Mouse (Mus musculus) NIH3T3 (cell line): ENCODE measurements around the gene Ssh2.

ENCODE experiments used
- DNase-seq: peaks from one replicate; pipeline ENCODE4 v3.0.0-alpha.2; 2012; ENCODE audit warnings: low read depth

Gene Ssh2

GRCm38 (mm10) chr11:77406329-77406728, 190.2 kb downstream of the Ssh2 start:
- no peak for DNase-seq

GRCm38 (mm10) chr11:77409879-77410278, 193.8 kb downstream of the Ssh2 start:
- peak; percentile 76 for DNase-seq

GRCm38 (mm10) chr11:77411284-77411683, 195.2 kb downstream of the Ssh2 start:
- DNase-seq = no peak

GRCm38 (mm10) chr11:77414141-77414839, 198.2 kb downstream of the Ssh2 start:
- DNase-seq = no peak

- DNase-seq = peak; percentile 69
Observed at GRCm38 (mm10) chr11:77416212-77417000, 200.3 kb downstream of the Ssh2 start.

- no peak for DNase-seq
Observed at GRCm38 (mm10) chr11:77418021-77418420, 201.9 kb downstream of the Ssh2 start.

- DNase-seq = no peak
Observed at GRCm38 (mm10) chr11:77423175-77423859, 207.2 kb downstream of the Ssh2 start.

GRCm38 (mm10) chr11:77428446-77428845, 212.4 kb downstream of the Ssh2 start:
- no peak for DNase-seq

- DNase-seq = no peak
Observed at GRCm38 (mm10) chr11:77437026-77437425, 220.9 kb downstream of the Ssh2 start.

GRCm38 (mm10) chr11:77440081-77440480, 224.0 kb downstream of the Ssh2 start:
- DNase-seq = no peak

- DNase-seq = no peak
Observed at GRCm38 (mm10) chr11:77441020-77441419, 224.9 kb downstream of the Ssh2 start.

- peak; percentile 86 for DNase-seq
Observed at GRCm38 (mm10) chr11:77442186-77443170, 226.4 kb downstream of the Ssh2 start.

- peak; percentile 75 for DNase-seq
Observed at GRCm38 (mm10) chr11:77444939-77445338, 228.9 kb downstream of the Ssh2 start.

- peak; percentile 82 for DNase-seq
Observed at GRCm38 (mm10) chr11:77446628-77447041, 230.5 kb downstream of the Ssh2 start.

- no peak for DNase-seq
Observed at GRCm38 (mm10) chr11:77449224-77449623, 233.1 kb downstream of the Ssh2 start.

GRCm38 (mm10) chr11:77451670-77452069, 235.6 kb downstream of the Ssh2 start:
- DNase-seq = no peak

GRCm38 (mm10) chr11:77453388-77453787, 237.3 kb downstream of the Ssh2 start:
- no peak for DNase-seq

- DNase-seq = no peak
Observed at GRCm38 (mm10) chr11:77455770-77456510, 239.9 kb downstream of the Ssh2 start.

GRCm38 (mm10) chr11:77456866-77457265, 240.8 kb downstream of the Ssh2 start:
- no peak for DNase-seq

GRCm38 (mm10) chr11:77461856-77462255, 245.8 kb downstream of the Ssh2 start:
- DNase-seq = no peak
